20 mouse cellular contexts compared by ENCODE assay signal in the genomic region with DNA sequence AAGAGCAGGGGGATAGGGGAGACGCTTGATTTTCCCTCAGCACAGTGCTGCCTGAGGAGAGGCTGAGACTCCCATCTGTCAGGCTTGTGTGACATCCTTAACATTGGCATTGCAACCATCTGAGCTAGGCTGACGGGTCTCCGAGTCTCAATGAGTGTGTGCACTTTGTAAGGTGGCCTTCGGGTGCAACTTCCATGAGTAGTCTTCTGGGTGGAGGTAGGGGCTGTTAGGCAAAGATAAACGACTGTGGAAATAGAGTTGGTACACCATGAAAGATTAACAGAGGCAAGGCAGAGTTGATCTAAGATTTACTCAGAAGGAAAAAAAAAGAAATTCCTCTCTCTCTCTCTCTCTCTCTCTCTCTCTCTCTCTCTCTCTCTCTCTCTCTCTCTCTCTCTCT.
A peak's percentile ranks its signal among the peaks of the same experiment; 100 is the strongest.
DNase-seq lines count a peak whose midpoint lies in the region; ATAC-seq and TF ChIP-seq lines count a peak whose summit lies in the region.
"Had no signal": no experiment of that assay in that cellular context is flagged by ENCODE, and none has a peak within 500 bp of the region (broad histone marks: within the 10 kb centered on the region; RNA-seq: fewer than 3 reads in every experiment).

No protein-coding gene starts in this region.

- H3K27me3 ChIP-seq in liver, embryonic 12.5 days (replicated peaks): no peaks in the 10 kb centered on the region
- no peaks in the 10 kb centered on the region for H3K27me3 ChIP-seq in liver, embryonic 13.5 days
- H3K27me3 ChIP-seq: embryonic facial prominence, embryonic 12.5 days; forebrain, embryonic 13.5 days; forebrain, embryonic 15.5 days had no signal

- DNase-seq in liver: no peak
- peak; percentile 11 for DNase-seq in brain, embryonic 14.5 days (ENCODE audit: low read depth)
- no peak for DNase-seq in liver, embryonic 13.5 days
- DNase-seq in left cerebral cortex, postnatal 36 days (ENCODE audit: low spot score in 2 of 2): no peak
- DNase-seq in cerebellum, adult 8-10 months: no peak
- no peak for DNase-seq in right cerebral cortex, postnatal 36 days (ENCODE audit: low spot score in 2 of 2)
- DNase-seq: adrenal gland, adult 2 months; adrenal gland, postnatal 10 days; adrenal gland, postnatal 25 days; cerebellum, adult 11 months; cerebellum, adult 18-20 months; cerebellum, adult 9-10 months; cerebellum, postnatal 25 days; forebrain, postnatal 0 days had no signal

- H3K4me1 ChIP-seq in liver, embryonic 12.5 days: peaks cover 6% of the 10 kb centered on the region
- H3K4me1 ChIP-seq in liver, embryonic 13.5 days (replicated peaks): peaks cover 8% of the 10 kb centered on the region; the same call in 1 of the 2 replicates
- H3K4me1 ChIP-seq: embryonic facial prominence, embryonic 12.5 days; forebrain, embryonic 13.5 days had no signal

- no peak overlapping the region for H3K9ac ChIP-seq in liver, embryonic 12.5 days
- no peak overlapping the region for H3K9ac ChIP-seq in liver, embryonic 13.5 days
- H3K9ac ChIP-seq: embryonic facial prominence, embryonic 12.5 days; forebrain, embryonic 13.5 days; forebrain, embryonic 15.5 days; forebrain, postnatal 0 days had no signal

- intact Hi-C loops in left cerebral cortex, postnatal 36 days (cut with DNase I): no loop called here

- H3K27ac ChIP-seq in liver, embryonic 12.5 days: no peak overlapping the region
- H3K27ac ChIP-seq in liver, embryonic 13.5 days: no peak overlapping the region
- H3K27ac ChIP-seq: embryonic facial prominence, embryonic 10.5 days; embryonic facial prominence, embryonic 12.5 days; forebrain, embryonic 13.5 days; forebrain, embryonic 15.5 days had no signal

- no peak for TF ChIP-seq POLR2A in brain, embryonic 14.5 days (IDR thresholded peaks at IDR 0.05; ENCODE audit: borderline replicate concordance, extremely low read depth, insufficient read depth, insufficient read length, poor library complexity, severe bottlenecking)

- no peak overlapping the region for H3K4me3 ChIP-seq in liver, embryonic 12.5 days
- no peak overlapping the region for H3K4me3 ChIP-seq in liver, embryonic 13.5 days (replicated peaks)
- H3K4me3 ChIP-seq: embryonic facial prominence, embryonic 10.5 days; embryonic facial prominence, embryonic 12.5 days; forebrain, embryonic 13.5 days; forebrain, embryonic 15.5 days had no signal

- H3K9me3 ChIP-seq in liver, embryonic 12.5 days (replicated peaks): no peaks in the 10 kb centered on the region
- H3K9me3 ChIP-seq in liver, embryonic 13.5 days (replicated peaks): no peaks in the 10 kb centered on the region
- H3K9me3 ChIP-seq: embryonic facial prominence, embryonic 10.5 days; embryonic facial prominence, embryonic 12.5 days; forebrain, embryonic 13.5 days; forebrain, embryonic 15.5 days had no signal

- H3K4me2 ChIP-seq in liver, embryonic 12.5 days: no peak overlapping the region
- H3K4me2 ChIP-seq in liver, embryonic 13.5 days: no peak overlapping the region
- H3K4me2 ChIP-seq: embryonic facial prominence, embryonic 12.5 days; forebrain, embryonic 13.5 days; forebrain, embryonic 15.5 days had no signal

- peak; percentile 65; the same call in 1 of the 2 replicates for ATAC-seq in liver, embryonic 12.5 days
- peak; percentile 68; the same call in 1 of the 2 replicates for ATAC-seq in liver, embryonic 13.5 days (ENCODE audit: low read depth)
- ATAC-seq in megakaryocyte progenitor cell, adult 5-6 weeks (replicated peaks; ENCODE audit: poor library complexity): peak; percentile 60
- ATAC-seq: forebrain, embryonic 13.5 days; forebrain, embryonic 15.5 days; forebrain, postnatal 0 days had no signal

- H3K36me3 ChIP-seq in liver, embryonic 12.5 days: no peaks in the 10 kb centered on the region
- H3K36me3 ChIP-seq in liver, embryonic 13.5 days: no peaks in the 10 kb centered on the region
- H3K36me3 ChIP-seq: embryonic facial prominence, embryonic 10.5 days; embryonic facial prominence, embryonic 12.5 days; forebrain, embryonic 15.5 days had no signal

- WGBS in liver, embryonic 12.5 days (ENCODE audit: insufficient replicate concordance): 37% methylated on average over 5 of the region's 5 CpGs
- 29% methylated on average over 5 of the region's 5 CpGs for WGBS in liver, embryonic 13.5 days (ENCODE audit: insufficient replicate concordance)

- no peak for TF ChIP-seq CTCF in brain, embryonic 14.5 days (IDR thresholded peaks at IDR 0.05; ENCODE audit: borderline replicate concordance, extremely low read depth, insufficient read depth, insufficient read length)
